Mouse (Mus musculus) testis, adult 10 weeks (tissue): ENCODE measurements around the gene Olfr1361. TPM values are rescaled to one million over a fixed set of nuclear protein-coding genes. Genes with fewer than 3 reads are reported as not detected.

Experiments
- polyA plus RNA-seq: library from polyadenylated mRNA; stranded (reverse); fragments of 350-450 nt; fragmentation: Illumina TruSeq; extraction: RNeasy Lipid Tissue Mini Kit (QIAGEN cat#74804); gene quantifications from one replicate; pipeline ENCODE4 v1.2.3, GENCODE M21; 2014; ENCODE audit warnings: low read depth, low replicate concordance

The Olfr1361 gene
- not detected for polyA plus RNA-seq

GRCm38 (mm10) chr13:21663286-21663685 lies at the start of gene Olfr1361:
TSS of gene Olfr1361 (minus strand) at chr13:21663386.

GRCm38 (mm10) chr13:21697811-21698210 lies 34.6 kb upstream of the Olfr1361 start, which contains the start of gene Olfr1359:
TSS of gene Olfr1359 (plus strand) at chr13:21698111.

GRCm38 (mm10) chr13:21677305-21677704 lies 14.1 kb upstream of the Olfr1361 start, which contains the start of gene Olfr1360:
TSS of gene Olfr1360 (minus strand) at chr13:21677405.

DNA sequence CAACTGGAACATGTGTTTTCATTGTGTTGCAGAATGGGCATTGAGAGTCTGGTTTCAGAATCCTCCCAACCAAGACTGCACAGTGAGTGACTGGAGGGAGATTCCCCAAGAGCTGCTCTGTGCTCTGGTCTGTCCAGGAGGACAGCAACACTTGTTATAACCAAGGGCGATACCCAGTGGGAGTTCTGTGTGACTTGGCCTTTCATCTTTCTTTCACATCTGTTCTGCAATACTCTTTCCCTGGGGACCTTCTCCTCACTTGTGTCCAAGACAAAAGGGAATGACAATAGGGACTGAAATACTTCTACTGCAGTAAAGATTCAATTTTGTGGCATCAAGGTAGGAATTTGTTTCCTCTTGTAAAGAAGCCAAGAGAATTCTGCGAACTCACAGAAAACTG lies 20.8 kb downstream of the Olfr1361 start, which contains the start of gene Olfr11:
Gene Olfr11, minus strand, starts transcription at position 101 of the 400 bp plus-strand sequence.

DNA sequence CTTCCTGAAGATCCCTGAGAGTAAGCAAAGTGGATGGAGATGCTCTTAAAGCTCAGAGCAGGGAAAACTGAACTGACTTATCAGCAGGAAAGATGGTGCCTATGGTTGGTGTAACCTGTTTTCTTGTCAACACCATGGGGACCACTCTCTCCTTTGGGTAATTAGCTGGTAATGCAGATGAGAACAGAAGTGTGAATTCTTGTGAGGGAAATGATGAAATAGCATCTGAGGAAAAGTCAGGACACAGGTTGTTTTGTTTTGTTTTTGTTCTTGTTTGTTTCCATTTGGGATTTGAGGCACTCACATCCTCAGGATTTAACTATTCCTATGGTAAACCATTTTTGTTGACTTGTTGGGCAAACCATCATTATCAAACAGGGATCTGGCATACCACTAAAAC lies 49.3 kb downstream of the Olfr1361 start, which contains the start of gene Olfr1362:
Gene Olfr1362, minus strand, starts transcription at position 101 of the 400 bp plus-strand sequence.

Other genes starting within 250 kb of the Olfr1361 start
- 13.0 TPM for gene Pgbd1, start 222.3 kb downstream of the Olfr1361 start, polyA plus RNA-seq
- 21.1 TPM for gene Zscan26, start 209.7 kb downstream of the Olfr1361 start, polyA plus RNA-seq
- 189 TPM for gene Nkapl, start 194.9 kb downstream of the Olfr1361 start, polyA plus RNA-seq
- 0.67 TPM for gene Zkscan4, start 184.5 kb downstream of the Olfr1361 start, polyA plus RNA-seq
- gene Gm10065, start 183.9 kb downstream of the Olfr1361 start, polyA plus RNA-seq = not detected
- 10.2 TPM for gene AK157302, start 168.2 kb downstream of the Olfr1361 start, polyA plus RNA-seq
- 0.88 TPM for gene Gm11273, start 162.0 kb downstream of the Olfr1361 start, polyA plus RNA-seq
- 9.0 TPM for gene Zkscan8, start 132.3 kb downstream of the Olfr1361 start, polyA plus RNA-seq
- gene Olfr1366, start 120.6 kb downstream of the Olfr1361 start, polyA plus RNA-seq = not detected
- gene Olfr1535, start 103.5 kb downstream of the Olfr1361 start, polyA plus RNA-seq = not detected
- not detected for gene Olfr1364, start 81.6 kb downstream of the Olfr1361 start, polyA plus RNA-seq
- not detected for gene Olfr1362, start 49.4 kb downstream of the Olfr1361 start, polyA plus RNA-seq
- not detected for gene Olfr11, start 20.9 kb downstream of the Olfr1361 start, polyA plus RNA-seq
- gene Olfr1360, start 14.0 kb upstream of the Olfr1361 start, polyA plus RNA-seq = not detected
- gene Olfr1359, start 34.7 kb upstream of the Olfr1361 start, polyA plus RNA-seq = not detected
- gene Hist1h2bl, start 52.8 kb upstream of the Olfr1361 start, polyA plus RNA-seq = not detected
- gene Hist1h2ai, start 53.0 kb upstream of the Olfr1361 start, polyA plus RNA-seq = not detected
- gene Hist1h3h, start 54.3 kb upstream of the Olfr1361 start, polyA plus RNA-seq = not detected
- gene Hist1h2bm, start 58.7 kb upstream of the Olfr1361 start, polyA plus RNA-seq = not detected
- not detected for gene Hist1h4j, start 71.7 kb upstream of the Olfr1361 start, polyA plus RNA-seq
- gene Hist1h4k, start 87.1 kb upstream of the Olfr1361 start, polyA plus RNA-seq = not detected
- gene Hist1h2ak, start 90.4 kb upstream of the Olfr1361 start, polyA plus RNA-seq = not detected
- gene Hist1h2bn, start 90.7 kb upstream of the Olfr1361 start, polyA plus RNA-seq = not detected
- not detected for gene Hist1h1b, start 117.2 kb upstream of the Olfr1361 start, polyA plus RNA-seq
- not detected for gene Hist1h3i, start 120.0 kb upstream of the Olfr1361 start, polyA plus RNA-seq
- gene Hist1h2an, start 123.8 kb upstream of the Olfr1361 start, polyA plus RNA-seq = not detected
- 27.9 TPM for gene Hist1h2bp, start 124.1 kb upstream of the Olfr1361 start, polyA plus RNA-seq
- gene Hist1h2bq, start 146.8 kb upstream of the Olfr1361 start, polyA plus RNA-seq = not detected
- not detected for gene Hist1h2ao, start 147.1 kb upstream of the Olfr1361 start, polyA plus RNA-seq
- not detected for gene Hist1h4m, start 148.4 kb upstream of the Olfr1361 start, polyA plus RNA-seq
- gene Hist1h4n, start 168.8 kb upstream of the Olfr1361 start, polyA plus RNA-seq = not detected
- gene Hist1h2ap, start 170.1 kb upstream of the Olfr1361 start, polyA plus RNA-seq = not detected
- gene Hist1h2br, start 170.4 kb upstream of the Olfr1361 start, polyA plus RNA-seq = 0.48 TPM